Mouse (Mus musculus): Measurements from ENCODE around the gene Acer3. TPM values are rescaled to one million over a fixed set of nuclear protein-coding genes. Genes with fewer than 3 reads are reported as not detected.

Acer3 gene
- polyA plus RNA-seq, 1 experiment from 2014 or later = 27.4 TPM

DNA sequence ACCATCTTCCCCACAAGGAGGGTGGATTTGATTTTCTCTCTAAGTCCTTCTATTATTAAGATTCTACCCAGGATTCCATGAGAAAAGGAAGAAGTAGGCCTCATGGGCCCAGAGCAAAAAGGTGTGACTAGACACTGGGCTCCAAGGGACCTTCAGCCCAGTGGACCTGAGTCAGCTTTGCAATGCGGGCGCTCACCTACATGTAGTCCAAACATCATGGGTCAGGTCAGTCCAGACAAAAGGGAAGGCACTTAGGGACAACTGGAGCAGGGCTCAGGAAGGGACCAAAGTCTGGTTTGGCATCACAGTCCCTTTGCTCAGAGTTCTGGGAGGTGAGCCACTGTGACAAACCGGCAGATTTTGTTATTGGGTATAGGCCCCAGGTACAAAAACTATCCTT lies 30.5 kb upstream of the Acer3 start:
- no peak for ATAC-seq (ENCODE audit: insufficient read depth, low FRiP score, low read depth)
- Histone ChIP-seq H3K9ac (no peak overlapping the region), H3K4me2 (no peak overlapping the region), H3K36me3 (peaks cover 14% of the 10 kb centered on the region; the same call in 1 of the 2 replicates), H3K4me3 (replicated peaks) (no peak overlapping the region), H3K27me3 (replicated peaks) (no peaks in the 10 kb centered on the region), H3K4me1 (peaks cover 27% of the 10 kb centered on the region), H3K9me3 (no peaks in the 10 kb centered on the region), H3K27ac (no peak overlapping the region)
- WGBS = 93% methylated on average over 3 of the region's 3 CpGs

DNA sequence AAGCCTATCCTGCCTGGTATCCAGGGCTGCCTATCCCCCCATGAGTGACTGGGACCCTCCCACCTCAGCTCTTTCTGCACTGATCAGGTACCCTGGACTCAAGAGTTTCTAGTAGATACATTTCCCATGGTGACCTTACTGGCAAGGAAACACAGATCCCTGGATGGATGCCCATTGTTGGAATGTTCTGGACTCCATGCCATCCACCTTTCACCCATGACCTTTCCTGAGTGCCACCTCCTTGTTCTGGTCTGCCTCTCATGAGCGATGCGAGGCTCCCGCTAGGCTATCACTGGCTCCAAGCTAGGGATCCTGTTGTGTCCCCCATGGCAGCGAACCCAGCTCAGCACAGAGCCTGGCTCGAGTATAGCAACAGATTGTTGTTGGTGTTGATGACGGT lies 28.8 kb upstream of the Acer3 start:
- no peak overlapping the region for H3K4me2 ChIP-seq
- H3K36me3 ChIP-seq = peaks cover 14% of the 10 kb centered on the region; the same call in 1 of the 2 replicates
- no peak overlapping the region for H3K9ac ChIP-seq
- peaks cover 11% of the 10 kb centered on the region for H3K4me1 ChIP-seq
- 0 out of 2 replicates have a peak, but pooled peaks cover 3% of the 10 kb centered on the region for H3K27me3 ChIP-seq (replicated peaks)
- 92% methylated on average over 6 of the region's 6 CpGs for WGBS
- no peaks in the 10 kb centered on the region for H3K9me3 ChIP-seq
- H3K27ac ChIP-seq = no peak overlapping the region
- ATAC-seq (ENCODE audit: insufficient read depth, low FRiP score, low read depth) = no peak
- H3K4me3 ChIP-seq (replicated peaks) = no peak overlapping the region

GRCm38 (mm10) chr7:98349096-98349495 lies 28.1 kb upstream of the Acer3 start:
- no peaks in the 10 kb centered on the region for H3K9me3 ChIP-seq
- no peak overlapping the region for H3K9ac ChIP-seq
- H3K27ac ChIP-seq = no peak overlapping the region
- H3K4me3 ChIP-seq (replicated peaks) = no peak overlapping the region
- H3K36me3 ChIP-seq = peaks cover 14% of the 10 kb centered on the region; the same call in 1 of the 2 replicates
- H3K4me2 ChIP-seq = no peak overlapping the region
- 20% methylated on average over 5 of the region's 5 CpGs for WGBS
- H3K27me3 ChIP-seq (replicated peaks) = 0 out of 2 replicates have a peak, but pooled peaks cover 7% of the 10 kb centered on the region
- no peak for ATAC-seq (ENCODE audit: insufficient read depth, low FRiP score, low read depth)
- peaks cover 5% of the 10 kb centered on the region; the same call in 1 of the 2 replicates for H3K4me1 ChIP-seq

DNA sequence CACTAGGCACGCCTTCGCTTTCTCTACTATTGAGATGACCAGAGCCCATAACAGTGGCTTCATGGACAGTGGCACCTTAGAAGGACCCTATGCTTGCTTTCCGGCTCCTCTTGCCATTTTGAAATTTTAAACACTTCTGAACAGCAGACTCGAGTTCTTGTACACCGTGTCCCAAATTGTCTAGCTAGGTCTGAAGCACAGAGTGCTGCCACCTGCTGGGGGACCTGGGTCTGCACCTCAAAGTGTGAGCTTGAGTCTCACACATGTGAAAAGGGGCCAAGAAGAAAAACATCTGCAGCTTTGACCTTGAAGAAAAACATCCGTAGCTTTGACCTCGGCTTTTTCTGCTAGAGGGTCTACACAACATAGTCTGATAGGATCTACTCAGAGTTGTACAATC lies 27.0 kb upstream of the Acer3 start:
- no peak for ATAC-seq (ENCODE audit: insufficient read depth, low FRiP score, low read depth)
- 43% methylated on average over 7 of the region's 7 CpGs for WGBS
- no peak overlapping the region for H3K4me3 ChIP-seq (replicated peaks)
- H3K4me2 ChIP-seq = no peak overlapping the region
- H3K9me3 ChIP-seq = no peaks in the 10 kb centered on the region
- H3K4me1 ChIP-seq = no peaks in the 10 kb centered on the region
- 0 out of 2 replicates have a peak, but pooled peaks cover 7% of the 10 kb centered on the region for H3K27me3 ChIP-seq (replicated peaks)
- no peak overlapping the region for H3K9ac ChIP-seq
- H3K27ac ChIP-seq = no peak overlapping the region
- H3K36me3 ChIP-seq = peaks cover 14% of the 10 kb centered on the region; the same call in 1 of the 2 replicates

GRCm38 (mm10) chr7:98347471-98347870 lies 26.5 kb upstream of the Acer3 start:
- H3K4me3 ChIP-seq (replicated peaks) = no peak overlapping the region
- H3K9me3 ChIP-seq = no peaks in the 10 kb centered on the region
- WGBS = 21% methylated on average over 5 of the region's 5 CpGs
- H3K27me3 ChIP-seq (replicated peaks) = peaks cover 7% of the 10 kb centered on the region; the same call in 1 of the 2 replicates
- ATAC-seq (ENCODE audit: insufficient read depth, low FRiP score, low read depth) = no peak
- H3K4me1 ChIP-seq = 0 out of 2 replicates have a peak, but pooled peaks cover 1% of the 10 kb centered on the region
- H3K4me2 ChIP-seq = no peak overlapping the region
- no peak overlapping the region for H3K27ac ChIP-seq
- no peak overlapping the region for H3K9ac ChIP-seq
- H3K36me3 ChIP-seq = peaks cover 14% of the 10 kb centered on the region; the same call in 1 of the 2 replicates

- no peaks in the 10 kb centered on the region for H3K36me3 ChIP-seq
- no peak for ATAC-seq (ENCODE audit: insufficient read depth, low FRiP score, low read depth)
Observed at GRCm38 (mm10) chr7:98345036-98345435, 24.0 kb upstream of the Acer3 start.

DNA sequence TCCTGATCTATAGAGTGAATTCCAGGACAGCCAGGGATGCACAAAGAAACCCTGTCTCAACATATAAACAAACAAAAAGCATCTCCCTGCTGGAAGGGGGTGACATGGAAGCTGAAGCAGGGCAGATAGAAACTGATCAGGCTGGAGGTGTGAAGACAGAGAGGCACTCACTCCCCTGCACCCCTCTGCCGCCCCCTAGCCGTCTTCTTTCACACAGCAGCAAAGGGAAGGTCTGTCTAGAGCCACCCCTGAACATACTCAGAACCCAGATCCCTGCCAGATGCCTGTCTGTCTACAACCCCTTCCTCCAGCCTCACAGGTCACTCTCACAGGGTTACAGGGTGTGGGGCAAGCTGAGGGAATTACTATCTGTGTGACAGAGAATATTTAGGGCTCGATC lies 23.4 kb upstream of the Acer3 start:
- H3K4me2 ChIP-seq = no peak overlapping the region

More at GRCm38 (mm10) chr7:98345036-98345435, 24.0 kb upstream of the Acer3 start:
- H3K9ac ChIP-seq = no peak overlapping the region
- no peak overlapping the region for H3K27ac ChIP-seq
- no peaks in the 10 kb centered on the region for H3K9me3 ChIP-seq
- WGBS = 56% methylated on average over 6 of the region's 6 CpGs
- no peak overlapping the region for H3K4me2 ChIP-seq
- H3K27me3 ChIP-seq (replicated peaks) = peaks cover 9% of the 10 kb centered on the region; the same call in 1 of the 2 replicates
- H3K4me3 ChIP-seq (replicated peaks) = no peak overlapping the region
- peaks cover 3% of the 10 kb centered on the region; the same call in 1 of the 2 replicates for H3K4me1 ChIP-seq

GRCm38 (mm10) chr7:98342249-98342648 lies 21.2 kb upstream of the Acer3 start:
- no peak for ATAC-seq (ENCODE audit: insufficient read depth, low FRiP score, low read depth)
- Histone ChIP-seq H3K27ac (no peak overlapping the region), H3K27me3 (replicated peaks) (peaks cover 9% of the 10 kb centered on the region; the same call in 1 of the 2 replicates), H3K4me3 (replicated peaks) (no peak overlapping the region), H3K9ac (no peak overlapping the region), H3K4me1 (peaks cover 3% of the 10 kb centered on the region; the same call in 1 of the 2 replicates), H3K4me2 (no peak overlapping the region), H3K9me3 (no peaks in the 10 kb centered on the region), H3K36me3 (no peaks in the 10 kb centered on the region)
- 29% methylated on average over 3 of the region's 3 CpGs for WGBS

More for the DNA sequence above, 23.4 kb upstream of the Acer3 start:
- ATAC-seq (ENCODE audit: insufficient read depth, low FRiP score, low read depth) = no peak
- no peak overlapping the region for H3K9ac ChIP-seq
- no peak overlapping the region for H3K27ac ChIP-seq
- WGBS = 17% methylated on average over 3 of the region's 3 CpGs
- H3K27me3 ChIP-seq (replicated peaks) = peaks cover 9% of the 10 kb centered on the region; the same call in 1 of the 2 replicates
- H3K36me3 ChIP-seq = no peaks in the 10 kb centered on the region
- H3K9me3 ChIP-seq = no peaks in the 10 kb centered on the region
- no peak overlapping the region for H3K4me3 ChIP-seq (replicated peaks)
- peaks cover 3% of the 10 kb centered on the region; the same call in 1 of the 2 replicates for H3K4me1 ChIP-seq

GRCm38 (mm10) chr7:98341475-98341874 lies 20.5 kb upstream of the Acer3 start:
- ATAC-seq (ENCODE audit: insufficient read depth, low FRiP score, low read depth) = peak; percentile 51; the same call in 1 of the 2 replicates
- 4% methylated on average over 13 of the region's 13 CpGs for WGBS
- H3K9ac ChIP-seq = no peak overlapping the region; the same call in 1 of the 2 replicates
- H3K27ac ChIP-seq = no peak overlapping the region
- H3K4me2 ChIP-seq = peak overlapping the region; percentile 79
- H3K9me3 ChIP-seq = no peaks in the 10 kb centered on the region
- peak overlapping the region; percentile 38 for H3K4me3 ChIP-seq (replicated peaks)
- H3K36me3 ChIP-seq = no peaks in the 10 kb centered on the region
- peaks cover 9% of the 10 kb centered on the region; the same call in 1 of the 2 replicates for H3K27me3 ChIP-seq (replicated peaks)
- H3K4me1 ChIP-seq = peaks cover 3% of the 10 kb centered on the region; the same call in 1 of the 2 replicates

GRCm38 (mm10) chr7:98340343-98340742 lies 19.3 kb upstream of the Acer3 start:
- H3K4me3 ChIP-seq (replicated peaks) = no peak overlapping the region
- H3K27ac ChIP-seq = no peak overlapping the region
- no peaks in the 10 kb centered on the region for H3K36me3 ChIP-seq
- no peak for ATAC-seq (ENCODE audit: insufficient read depth, low FRiP score, low read depth)
- no peaks in the 10 kb centered on the region for H3K9me3 ChIP-seq
- WGBS = 57% methylated on average over 5 of the region's 5 CpGs
- H3K4me2 ChIP-seq = no peak overlapping the region
- H3K4me1 ChIP-seq = peaks cover 3% of the 10 kb centered on the region; the same call in 1 of the 2 replicates
- H3K27me3 ChIP-seq (replicated peaks) = peaks cover 9% of the 10 kb centered on the region; the same call in 1 of the 2 replicates
- H3K9ac ChIP-seq = no peak overlapping the region

DNA sequence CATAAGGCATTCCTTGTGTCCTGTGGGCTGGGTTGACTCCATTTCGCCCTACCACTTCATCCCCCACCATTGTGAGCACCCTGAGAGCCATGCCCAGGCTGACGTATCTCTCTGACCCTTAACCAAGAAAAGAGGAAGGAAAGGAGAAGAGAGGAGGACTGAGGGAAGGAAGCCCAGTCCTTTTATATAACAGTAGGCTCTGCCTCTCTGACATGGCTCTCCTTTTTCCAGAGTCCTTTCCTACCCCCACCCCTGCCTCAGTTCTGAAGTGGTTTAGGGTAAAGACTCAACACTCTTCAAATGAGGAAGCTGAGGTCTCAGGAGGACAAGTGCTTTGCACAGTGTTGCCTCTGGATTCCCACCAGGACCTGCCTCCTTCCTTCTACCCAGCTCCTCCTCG lies 13.0 kb upstream of the Acer3 start:
- H3K27ac ChIP-seq = no peak overlapping the region
- no peaks in the 10 kb centered on the region for H3K27me3 ChIP-seq (replicated peaks)
- no peaks in the 10 kb centered on the region for H3K9me3 ChIP-seq
- no peak for ATAC-seq (ENCODE audit: insufficient read depth, low FRiP score, low read depth)
- H3K9ac ChIP-seq = no peak overlapping the region
- 71% methylated on average over 3 of the region's 3 CpGs for WGBS
- H3K4me3 ChIP-seq (replicated peaks) = no peak overlapping the region
- no peak overlapping the region for H3K4me2 ChIP-seq
- H3K36me3 ChIP-seq = no peaks in the 10 kb centered on the region
- peaks cover 17% of the 10 kb centered on the region for H3K4me1 ChIP-seq

DNA sequence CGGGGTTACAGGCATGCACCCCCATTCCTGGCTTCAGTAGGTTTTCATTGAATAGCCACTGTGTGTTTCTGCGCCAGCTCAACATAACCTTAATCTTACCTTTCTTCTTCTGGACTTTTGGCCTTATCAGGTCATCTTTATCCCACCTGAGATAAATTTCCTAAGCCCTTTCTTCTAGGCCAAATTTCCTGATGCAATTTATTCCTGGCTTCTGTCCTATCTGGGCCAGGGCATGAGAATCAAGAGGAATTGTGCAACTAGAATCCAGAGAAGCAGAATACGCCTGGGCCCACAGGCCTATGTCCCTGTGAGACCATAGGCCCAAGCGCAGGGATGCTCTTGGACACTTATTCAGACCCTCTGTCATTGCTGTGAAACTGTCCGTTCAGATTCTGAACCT lies 12.5 kb upstream of the Acer3 start:
- ATAC-seq (ENCODE audit: insufficient read depth, low FRiP score, low read depth) = no peak
- H3K4me2 ChIP-seq = no peak overlapping the region
- H3K27ac ChIP-seq = no peak overlapping the region
- no peaks in the 10 kb centered on the region for H3K36me3 ChIP-seq
- H3K27me3 ChIP-seq (replicated peaks) = no peaks in the 10 kb centered on the region
- no peak overlapping the region for H3K4me3 ChIP-seq (replicated peaks)
- H3K9ac ChIP-seq = no peak overlapping the region
- WGBS = 95% methylated on average over 5 of the region's 5 CpGs
- no peaks in the 10 kb centered on the region for H3K9me3 ChIP-seq
- H3K4me1 ChIP-seq = peaks cover 17% of the 10 kb centered on the region

All from stomach, embryonic 15.5 days (tissue).